Mouse (Mus musculus): ENCODE results near the gene Fndc4.

Fndc4 gene

DNA sequence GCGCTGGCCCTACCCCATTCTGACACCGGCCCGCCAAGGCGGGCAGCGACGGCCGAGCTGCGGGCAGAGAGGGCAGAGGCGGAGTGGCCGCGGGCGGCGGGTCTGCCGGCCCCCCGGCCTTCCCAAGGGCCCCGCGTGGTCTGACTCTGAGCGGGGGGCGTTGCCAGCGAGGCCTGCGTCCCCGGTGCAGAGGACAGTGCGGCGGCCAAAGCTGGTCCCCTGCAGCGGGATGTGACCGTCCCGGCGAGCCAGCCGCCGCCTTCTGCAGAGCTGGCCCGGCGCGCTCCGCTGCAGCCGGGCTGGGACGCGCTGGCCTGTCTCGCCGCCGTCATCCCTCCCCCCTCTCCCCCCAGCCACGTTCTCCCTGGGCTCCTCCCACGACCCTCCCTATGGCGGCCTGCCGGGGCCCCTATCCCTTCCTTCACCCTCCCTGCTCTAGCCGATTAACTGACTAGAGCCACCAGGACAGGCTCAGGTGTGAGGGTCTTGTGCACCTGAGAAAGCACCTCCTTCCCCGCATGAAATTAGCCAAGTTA is at the start of gene Fndc4:
TSS of gene Fndc4 (minus strand) at position 475 of the 536 bp plus-strand sequence.
- DNase-seq: peak in 1 of 2 experiments; percentile 11

DNA sequence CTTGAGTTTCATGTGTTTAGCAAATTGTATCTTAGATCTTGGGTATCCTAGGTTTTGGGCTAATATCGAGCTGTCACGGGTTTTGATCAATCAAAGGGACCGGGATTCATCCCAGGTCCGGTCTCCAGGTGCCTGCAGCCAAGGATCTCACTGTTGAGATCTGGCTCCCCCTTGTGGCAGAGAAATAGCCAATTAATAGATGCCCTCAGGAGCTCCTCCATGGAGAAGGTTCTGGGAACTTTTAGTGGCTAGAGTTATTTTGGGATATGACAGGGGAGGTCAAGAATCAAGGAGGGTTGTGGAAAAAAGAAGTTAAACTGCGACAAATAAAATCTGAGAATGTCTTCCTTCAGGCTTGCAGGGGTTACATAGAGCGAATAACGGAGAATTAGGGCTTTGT is 32.4 kb upstream of the Fndc4 start:
- peak; percentile 46 to 65 for DNase-seq

DNA sequence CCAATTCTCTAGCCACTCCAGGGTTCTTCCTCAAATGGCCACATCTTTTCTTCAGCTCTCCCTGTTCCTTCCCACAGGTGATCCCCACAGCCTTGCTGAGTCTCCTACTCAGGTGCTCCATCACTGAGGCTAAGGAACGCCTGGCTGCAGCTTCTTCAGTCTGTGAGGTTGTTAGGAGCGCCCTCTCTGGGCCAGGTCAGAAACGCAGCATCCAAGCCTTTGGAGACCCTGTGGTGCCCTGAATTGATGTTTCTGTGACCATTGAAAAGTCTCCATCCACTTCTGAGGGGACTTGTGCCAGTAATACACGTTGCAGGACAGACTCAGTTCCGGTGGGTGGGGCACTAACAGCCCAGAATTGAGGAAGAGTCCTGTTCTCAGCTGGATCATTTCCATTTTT is 31.0 kb upstream of the Fndc4 start:
- DNase-seq: peak in 1 of 2 experiments; percentile 2

DNA sequence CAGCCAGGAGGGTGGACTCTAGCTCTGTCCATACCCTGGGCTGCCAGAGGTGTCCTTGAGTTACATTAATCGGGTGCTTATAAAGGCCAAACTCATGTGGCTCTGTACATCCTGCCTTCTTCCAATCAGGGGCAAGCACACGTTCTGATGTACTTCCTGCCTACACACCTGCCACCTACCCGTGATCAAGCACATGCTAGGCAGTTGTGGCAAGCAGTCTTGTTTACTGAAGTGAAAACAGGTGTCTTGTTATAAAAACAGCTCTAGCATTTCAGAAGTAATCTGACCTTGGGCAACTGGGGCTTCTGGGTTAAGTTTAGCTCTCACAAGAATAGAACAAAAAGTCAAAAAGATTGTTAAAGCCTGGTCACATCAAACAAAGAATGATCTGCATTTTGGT is 28.2 kb upstream of the Fndc4 start:
- DNase-seq: no peak

DNA sequence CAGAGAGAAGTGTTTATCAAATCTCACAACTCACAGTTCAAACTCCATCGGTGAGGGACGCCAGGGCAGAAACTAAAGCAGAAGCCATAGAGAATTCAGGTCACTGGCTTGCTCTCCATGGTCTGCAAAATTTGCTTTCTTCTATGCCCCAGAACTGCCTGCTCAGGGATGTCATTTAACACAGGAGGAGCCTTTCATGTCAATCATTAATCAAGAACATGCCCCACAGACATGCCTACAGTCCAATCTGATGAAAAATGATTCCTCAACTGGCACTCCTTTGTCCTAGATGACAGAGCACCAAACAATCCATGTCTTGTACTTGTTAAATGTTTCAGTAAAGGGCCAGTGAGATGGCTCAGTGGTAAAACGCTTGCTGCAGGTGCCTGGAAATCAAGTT is 26.9 kb upstream of the Fndc4 start:
- DNase-seq: no peak

DNA sequence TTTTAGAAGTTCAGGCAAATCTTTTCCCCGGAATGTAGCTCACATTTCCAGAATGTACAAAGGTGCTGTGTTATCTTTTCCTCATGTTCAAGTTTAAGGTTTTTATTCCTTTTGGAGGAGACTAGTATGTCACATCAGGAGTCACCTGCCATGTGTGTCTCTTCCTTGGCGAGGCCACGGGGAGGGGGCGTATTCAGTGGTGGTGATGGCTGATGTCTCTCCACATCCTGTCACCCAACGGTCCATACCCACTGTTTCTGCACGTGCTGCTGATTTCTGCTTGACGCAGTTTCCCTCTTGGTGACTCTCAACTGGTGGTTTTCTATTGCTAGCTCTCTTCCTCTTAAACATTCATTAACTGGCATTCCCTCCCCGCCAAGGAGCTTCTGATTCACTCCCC is 16.9 kb upstream of the Fndc4 start:
- DNase-seq: no peak

DNA sequence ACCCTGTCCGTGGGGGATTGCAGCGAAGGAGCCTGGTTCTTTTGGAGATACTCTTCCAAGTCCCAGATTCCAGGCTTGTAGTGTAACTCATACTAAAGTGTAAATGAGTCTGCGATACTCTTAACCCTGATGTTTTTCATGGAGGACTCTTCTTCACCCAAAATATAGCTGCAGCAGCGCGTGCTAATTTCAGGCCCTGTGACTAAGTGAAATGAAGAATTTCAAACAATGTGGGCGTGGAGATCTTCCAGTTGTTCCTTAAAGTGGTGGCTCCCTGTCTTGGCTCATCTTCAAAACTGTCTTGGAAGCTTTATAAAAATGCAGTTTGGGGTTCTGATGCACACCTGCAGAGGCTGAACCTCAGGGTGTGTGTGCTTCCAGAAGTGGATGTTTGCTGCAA is 7.2 kb upstream of the Fndc4 start:
- no peak for DNase-seq

DNA sequence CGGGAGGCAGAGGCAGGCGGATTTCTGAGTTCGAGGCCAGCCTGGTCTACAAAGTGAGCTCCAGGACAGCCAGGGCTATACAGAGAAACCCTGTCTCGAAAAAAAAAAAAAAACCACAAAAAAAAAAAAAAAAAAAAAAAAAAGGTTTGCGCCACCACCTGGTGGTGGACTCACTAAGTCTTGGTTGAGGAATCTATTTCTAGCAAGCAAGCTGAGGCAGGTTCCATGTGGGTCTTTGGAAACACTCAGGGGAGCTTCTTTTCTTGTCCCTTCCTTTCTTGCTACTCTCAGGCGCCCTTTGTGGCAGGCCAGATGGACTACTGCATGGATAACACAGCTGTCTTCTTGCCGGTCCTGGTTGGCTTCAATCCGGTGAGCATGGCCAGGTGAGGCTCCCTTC is 6.0 kb upstream of the Fndc4 start:
- no peak for DNase-seq

DNA sequence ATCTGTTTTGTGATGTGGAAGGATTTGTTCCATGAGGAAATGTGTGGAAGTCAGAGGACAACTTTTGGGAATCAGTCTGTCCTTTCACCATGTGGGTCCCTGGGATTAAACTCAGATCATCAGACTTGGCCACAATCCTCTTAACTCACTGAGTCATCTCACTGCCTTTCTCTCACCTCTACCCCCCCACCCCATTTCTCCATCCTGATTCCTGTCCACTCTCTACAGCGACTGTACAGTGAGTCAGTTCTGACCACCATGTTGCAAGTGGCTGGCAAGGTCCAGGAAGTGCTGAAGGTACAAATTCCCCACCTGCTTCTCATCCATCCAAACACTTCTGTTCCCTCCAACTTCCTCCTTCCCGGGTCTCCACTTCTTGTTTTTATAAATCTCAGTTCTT is 2.6 kb upstream of the Fndc4 start:
- DNase-seq: no peak

DNA sequence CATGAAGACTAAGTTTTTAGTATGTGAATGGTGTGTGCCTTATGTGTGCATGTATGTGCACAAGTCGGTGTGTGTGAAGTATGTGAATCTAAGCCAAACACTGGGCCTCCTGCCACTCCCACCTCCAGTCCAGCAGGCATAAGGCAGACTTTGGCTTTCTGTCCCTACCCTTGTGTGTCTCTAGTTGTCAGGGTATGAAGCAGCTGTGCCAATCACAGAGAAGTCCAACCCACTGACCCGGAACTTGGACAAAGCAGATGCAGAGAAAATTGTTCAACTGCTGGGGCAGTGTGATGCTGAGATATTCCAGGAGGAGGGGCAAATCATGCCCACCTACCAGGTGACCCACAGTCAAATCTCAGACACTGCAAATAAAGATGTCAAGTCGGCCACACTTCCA is 2.1 kb upstream of the Fndc4 start:
- DNase-seq: no peak

DNA sequence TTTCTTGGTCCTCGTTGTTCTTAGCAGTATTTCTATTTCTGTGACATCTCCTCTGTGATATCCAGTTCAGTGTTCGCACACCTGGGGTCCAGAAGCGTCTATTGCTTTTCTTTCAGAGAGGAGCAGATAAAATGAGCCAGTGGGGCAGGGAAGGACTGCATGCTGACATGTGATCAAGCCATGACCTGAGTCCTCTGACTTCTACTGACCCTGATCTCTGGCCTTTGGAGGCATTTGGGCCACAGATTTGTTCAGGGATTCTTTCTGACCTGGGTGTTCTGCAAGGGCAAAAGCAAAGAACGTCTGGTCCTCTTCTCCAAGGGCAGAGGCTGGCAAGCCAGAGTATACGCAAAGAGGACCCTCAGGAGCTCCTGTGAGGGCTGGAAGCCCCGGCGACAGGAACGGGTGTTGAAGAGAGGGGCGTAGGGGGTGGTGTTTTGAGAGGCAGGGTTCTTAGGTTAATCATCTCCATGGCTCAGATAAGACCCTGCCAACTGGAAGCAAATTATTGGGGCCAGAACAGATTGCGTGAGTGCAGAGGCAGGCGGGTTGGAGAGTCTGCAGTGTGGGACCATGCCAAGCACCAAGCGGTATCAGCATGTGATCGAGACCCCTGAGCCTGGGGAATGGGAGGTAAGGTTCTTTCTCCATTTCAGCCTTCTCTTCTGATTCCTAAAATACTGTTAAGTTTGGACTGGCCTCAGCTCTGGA is 1.3 kb upstream of the Fndc4 start, which contains the start of gene Gckr:
TSS of gene Gckr (plus strand) at position 397 of the 711 bp plus-strand sequence.
- DNase-seq: no peak

DNA sequence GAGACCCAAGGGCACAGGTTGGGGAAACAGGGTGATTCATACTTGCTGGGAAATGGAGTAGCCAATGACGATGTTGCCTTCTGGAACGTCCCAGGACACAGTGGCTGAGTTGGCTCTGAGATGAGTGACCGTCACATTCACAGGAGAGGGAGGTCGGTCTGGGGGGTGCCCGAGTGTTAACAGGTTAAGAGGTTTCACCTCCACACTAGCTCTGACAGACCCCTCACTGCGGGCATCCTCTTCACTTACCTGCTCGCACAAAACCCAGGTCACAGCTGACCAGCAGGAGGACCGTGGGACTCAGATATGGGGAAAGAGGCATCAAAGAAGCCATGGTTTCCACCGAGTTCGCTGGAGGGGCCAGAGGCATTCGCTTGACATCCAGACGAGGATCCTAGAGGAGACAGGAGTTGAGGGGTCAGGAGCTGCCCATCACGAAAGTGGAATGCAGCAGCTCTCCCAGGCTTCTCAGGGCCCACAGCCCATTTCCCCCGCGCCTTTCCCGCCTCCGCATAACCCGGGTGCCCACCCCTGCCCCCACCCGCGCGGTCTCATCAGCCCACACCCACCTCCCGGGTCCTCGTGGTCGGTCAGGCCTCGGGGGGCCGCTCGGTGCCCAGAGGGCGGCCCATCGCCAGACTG is 795 bp downstream of the Fndc4 start:
- no peak for DNase-seq

DNA sequence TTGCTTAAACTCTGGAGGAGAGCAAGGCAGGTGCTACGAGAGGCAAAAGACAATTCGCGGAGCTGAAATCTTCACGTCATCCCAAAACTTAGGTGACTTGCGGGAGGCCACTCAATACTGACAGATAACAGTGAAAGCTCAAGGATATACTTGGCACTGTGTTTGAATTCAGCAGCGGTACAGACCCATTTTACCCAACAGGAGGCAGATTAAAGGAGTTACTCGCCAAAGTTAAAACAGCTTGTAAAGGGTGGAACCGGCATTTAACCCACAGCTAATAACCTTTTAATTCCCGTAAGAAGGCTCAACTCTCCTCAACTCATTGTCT is 4.6 kb downstream of the Fndc4 start:
- no peak for DNase-seq

DNA sequence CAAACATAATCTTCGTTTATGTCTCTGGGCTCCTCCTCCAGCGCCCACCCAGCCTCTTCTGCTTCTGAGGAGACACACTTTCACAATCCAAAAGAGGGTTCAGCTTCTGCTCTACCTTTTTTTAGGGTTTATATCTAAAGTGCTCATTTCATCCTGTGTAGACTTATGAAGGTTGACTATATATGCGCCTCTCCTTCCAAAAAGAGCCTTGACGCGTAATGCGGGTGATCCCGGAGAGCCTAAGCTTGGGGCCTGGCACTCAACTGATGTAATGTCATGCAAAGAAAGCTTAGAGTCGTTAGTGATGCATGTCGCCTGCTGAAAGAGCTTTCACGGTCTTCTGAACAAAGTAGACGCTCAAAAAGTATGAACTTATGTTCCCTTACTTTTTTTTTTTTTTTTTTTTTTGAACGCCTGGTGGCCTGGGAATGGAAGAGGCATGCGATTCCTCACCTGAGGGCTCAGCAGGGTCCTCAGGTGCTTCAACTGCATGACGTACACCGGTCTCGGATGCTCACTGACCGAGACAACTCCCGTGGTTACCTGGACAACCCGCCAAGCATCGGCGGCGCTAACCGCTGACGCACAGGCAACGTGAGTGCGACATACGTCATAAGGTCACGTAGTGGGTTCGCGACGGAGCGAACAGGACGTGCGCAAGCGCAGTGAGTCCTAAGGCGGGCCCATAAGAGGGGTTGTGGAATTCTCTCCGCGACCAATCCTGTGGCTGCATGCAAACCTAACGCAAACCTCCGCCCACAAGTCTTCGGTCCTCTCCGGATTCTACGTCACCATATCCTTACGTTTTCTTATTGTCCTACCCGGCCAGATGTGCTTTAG is 5.1 kb downstream of the Fndc4 start, which contains the start of gene Ift172:
TSS of gene Ift172 (minus strand) at position 596 of the 840 bp plus-strand sequence.
- DNase-seq: peak; percentile 98 to 99

DNA sequence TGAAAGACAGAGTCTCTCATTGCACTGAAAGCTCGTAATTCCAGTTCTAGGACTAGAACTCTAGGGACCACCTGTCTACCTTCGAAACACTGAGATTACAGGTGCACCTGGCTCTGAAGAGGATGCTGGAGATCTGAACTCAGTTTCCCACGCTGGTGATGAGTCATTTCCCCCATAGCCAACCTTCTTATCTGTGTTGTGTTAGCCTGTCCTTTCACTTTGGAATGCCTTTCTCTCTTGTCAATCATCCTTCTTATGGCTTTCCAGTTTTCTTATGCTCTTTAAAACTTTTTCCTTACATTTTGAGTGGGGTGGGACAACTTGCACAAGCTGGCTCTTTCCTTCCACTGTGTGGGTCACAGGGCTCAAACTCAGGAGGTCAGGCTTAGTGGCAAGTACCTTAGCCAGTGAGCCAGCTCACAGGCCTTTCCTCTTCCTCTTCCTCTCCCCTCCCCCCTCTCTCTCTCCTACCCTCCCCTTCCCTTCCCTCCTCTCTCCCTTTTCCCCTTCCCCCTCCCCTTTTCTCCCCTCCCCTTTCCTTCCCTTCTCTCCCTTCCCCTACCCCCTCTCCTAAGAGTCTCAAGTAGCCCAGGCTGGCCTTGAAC is 6.2 kb downstream of the Fndc4 start:
- no peak for DNase-seq

DNA sequence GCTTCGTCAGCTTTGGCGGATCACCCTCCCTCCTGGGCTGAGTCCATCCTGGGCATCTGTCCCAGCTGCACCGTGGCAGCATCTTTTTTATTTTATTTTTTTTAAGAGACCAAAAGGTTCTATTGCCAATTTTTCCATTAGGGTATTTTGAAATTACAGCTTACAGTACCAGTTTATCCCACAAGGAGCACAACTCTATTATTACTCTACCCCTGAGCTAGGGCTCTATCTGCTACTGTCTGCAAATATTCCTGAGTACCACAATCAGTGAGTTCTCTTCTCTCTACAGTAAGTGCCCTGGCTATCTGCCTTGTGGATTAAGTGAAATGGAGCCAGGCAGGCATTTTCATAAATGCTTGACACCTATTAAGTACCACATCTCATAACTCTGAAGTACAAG is 7.2 kb downstream of the Fndc4 start:
- no peak for DNase-seq

DNA sequence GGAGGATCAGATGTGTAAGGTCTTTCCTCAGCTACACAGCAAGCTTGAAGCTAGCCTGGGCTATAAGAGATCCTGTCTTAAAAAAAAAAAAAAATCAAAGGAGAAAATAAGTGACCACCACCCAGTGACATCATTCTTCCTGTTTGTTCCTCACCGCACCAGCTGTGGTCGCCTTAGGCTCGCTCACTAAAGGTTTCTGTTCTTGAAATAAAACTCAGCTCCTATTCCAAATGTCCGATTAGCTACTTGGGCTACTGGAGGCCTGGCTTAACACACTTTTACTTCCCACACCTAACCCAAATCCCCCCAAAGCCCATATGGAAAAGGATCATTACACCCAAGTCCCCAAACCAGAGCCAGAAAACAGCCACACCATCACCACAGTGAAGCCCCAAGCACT is 7.7 kb downstream of the Fndc4 start:
- no peak for DNase-seq

DNA sequence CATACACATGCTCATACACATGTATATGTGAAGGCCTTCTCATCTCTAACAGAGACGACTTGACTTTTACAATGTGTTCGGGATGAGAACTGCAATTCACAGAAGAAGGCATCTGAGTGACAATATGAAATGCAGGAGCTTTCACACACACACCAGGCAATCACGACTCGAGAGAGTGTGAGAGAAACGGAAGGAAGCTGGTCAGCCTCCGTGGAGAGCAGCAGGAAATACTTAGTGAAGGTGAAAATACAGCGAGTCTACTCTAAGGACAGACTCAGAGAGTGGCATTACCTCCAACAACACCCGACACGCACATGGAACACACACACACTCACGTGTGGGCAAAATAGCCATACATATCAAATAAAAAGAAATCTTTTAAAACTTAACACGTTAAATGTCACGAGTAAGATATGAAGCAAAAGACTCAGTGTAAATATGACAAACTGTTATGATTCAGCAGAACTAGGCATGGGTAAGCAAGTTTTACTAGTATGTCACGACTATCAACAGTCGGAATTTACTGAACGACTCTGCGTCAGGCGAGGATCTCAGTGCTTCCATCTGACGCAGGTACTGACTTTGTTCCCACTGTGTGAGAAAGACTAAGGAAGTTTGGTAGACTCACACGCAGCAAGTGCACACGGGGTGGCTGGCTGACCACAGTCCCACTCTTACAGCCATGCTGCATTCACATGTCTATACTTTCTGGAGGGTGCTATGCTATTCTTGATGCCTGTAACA is 16.5 kb downstream of the Fndc4 start:
- no peak for DNase-seq

DNA sequence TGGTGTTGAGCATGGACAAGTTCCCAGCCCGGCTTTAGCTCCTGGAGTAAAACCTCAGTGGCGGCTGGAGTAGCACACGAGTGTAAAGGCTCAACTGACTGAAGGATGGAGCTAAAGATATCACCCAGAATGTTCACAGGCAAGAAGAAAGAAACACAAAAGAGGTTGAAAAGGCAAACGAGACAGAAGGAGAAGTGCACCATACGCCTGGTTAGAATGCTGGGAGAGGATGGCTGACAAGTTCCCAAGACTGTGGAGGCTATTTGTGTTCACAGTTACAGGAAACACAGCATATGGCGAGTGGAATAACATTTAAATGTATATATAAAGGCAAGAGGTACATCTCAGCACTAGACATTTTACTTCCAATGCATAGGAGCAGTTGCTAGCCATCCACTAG is 22.9 kb downstream of the Fndc4 start:
- DNase-seq: no peak

DNA sequence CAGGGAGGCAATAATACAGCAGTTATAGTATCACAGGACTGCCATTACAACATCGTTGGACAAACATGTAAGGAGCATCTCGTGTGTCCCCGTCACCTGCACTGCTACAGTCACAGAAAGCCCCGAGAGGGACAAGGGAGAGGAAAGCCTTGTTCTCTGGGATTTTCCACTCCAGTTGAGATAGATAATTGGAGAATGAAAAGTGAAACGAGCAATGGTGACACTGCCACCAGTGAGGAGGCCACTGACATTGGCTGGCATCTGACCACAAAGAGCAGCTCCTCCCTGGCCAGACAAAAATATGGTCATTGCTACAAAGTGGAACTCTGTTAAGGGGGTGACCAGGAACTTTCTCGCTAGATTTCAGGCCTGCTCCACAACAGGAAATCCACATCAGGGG is 28.2 kb downstream of the Fndc4 start:
- no peak for DNase-seq

DNA sequence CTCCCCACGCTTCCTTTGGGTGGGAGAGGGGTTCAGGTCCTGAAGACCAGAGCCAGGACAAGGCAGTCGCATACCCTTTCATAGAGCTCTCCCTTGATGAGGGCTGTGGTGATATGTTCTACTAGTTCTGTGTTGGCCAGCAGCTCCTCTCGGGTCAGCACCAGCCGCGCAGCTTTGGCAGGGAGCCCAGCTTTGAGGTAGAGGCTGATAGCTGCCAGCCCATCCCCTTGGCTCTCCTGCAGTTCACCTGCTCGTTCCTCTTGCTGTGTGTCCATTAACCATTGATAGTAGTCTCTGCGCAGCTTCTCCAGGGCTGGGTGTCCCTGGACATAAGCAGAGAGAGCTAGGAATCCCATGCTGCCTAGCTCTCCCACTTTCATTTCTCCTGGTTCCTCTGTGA is 29.8 kb downstream of the Fndc4 start:
- no peak for DNase-seq

DNA sequence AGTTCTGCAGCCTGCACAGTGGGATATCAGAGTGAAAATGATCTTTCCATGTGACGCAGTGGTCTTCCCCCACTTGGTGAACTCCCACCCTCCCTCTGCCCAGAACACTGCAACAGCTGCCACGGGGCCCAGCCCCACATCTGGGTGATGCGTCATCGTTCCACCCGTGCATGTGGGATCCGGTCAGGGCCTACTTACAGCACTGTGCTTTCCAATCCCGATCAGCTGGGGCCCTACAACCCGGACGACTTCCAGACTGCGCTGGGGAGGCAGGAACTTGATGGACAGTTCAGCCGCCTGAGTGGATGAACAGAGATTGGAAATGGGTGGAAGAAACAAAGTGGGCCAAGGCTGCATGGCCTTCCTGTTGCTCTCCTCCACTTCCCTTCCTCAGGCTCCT is 38.3 kb downstream of the Fndc4 start:
- DNase-seq: no peak
